Mouse (Mus musculus): ENCODE results near the gene Palld.

Palld gene

DNA sequence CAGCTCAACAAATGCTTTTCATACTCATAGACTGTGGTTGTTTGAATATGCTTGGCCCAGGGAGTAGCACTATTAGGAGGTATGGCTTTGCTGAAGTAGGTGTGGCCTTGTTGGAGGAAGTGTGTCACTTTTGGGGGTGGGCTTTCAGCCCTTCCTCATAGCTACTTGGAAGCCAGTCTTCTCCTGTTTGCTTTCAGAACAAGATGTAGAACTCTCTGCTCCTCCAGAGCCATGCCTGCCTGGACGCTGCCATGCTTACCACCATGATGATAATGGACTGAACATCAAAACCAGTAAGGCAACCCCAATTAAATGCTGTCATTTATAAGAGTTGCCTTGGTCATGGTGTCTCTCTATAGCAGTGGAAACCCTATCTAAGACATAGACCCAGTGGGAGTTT lies 217.2 kb downstream of the Palld start:
- DNase-seq (ENCODE audit: low spot score in 2 of 2) = no peak

DNA sequence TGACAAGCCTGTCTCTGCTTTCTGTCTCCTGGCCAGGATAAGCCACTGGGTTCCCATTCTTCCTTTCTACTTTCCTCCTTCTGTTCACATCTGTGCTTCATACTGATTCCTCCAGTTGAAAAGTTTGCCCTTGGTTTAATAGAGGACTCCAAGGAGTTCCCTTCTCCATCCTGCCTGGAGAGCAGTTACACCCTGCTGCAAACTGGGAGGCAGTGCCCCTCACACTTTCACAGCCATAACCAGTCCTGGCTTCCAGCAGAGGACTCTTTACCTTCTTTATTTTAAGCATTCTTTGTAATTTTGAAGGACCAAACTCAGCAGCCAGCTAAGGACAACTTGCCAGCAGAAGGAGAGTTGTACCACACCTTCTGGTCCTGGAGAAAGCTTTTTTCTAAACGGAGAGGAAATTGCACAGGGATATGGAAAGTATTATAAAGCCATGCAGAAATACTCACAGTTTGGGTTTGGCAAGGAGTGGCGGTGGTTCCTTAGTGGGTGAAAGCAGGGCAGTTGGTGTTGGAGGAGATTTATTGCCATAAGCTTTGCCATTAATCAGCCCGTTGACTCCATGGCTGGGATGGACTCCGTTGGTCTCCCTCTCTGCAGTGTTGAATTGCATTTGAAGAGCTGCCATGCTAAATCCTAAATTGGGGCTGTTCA lies 218.1 kb downstream of the Palld start:
- no peak for DNase-seq (ENCODE audit: low spot score in 2 of 2)

DNA sequence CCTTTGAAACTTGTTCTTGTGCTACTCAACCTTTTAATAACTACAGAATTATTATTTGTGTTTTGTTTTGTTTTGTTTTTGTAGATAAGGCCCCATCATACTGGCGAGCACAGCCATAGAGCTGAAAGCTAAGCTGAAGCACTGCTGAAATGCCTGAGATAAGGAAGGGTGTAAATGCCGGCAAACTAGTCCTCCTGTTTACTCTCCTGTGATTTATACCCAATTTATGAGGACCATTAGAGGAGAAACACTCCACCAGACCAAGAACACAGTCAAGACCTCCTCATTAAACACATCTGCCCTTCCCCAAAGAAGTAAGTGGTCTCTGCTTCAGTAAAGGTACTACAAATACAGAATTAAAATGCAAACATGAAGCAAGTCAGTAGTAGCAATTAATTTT lies 219.6 kb downstream of the Palld start:
- no peak for DNase-seq (ENCODE audit: low spot score in 2 of 2)

- no peak for DNase-seq (ENCODE audit: low spot score in 2 of 2)
These were observed 221.3 kb downstream of the Palld start for GRCm38 (mm10) chr8:61681217-61681616.

DNA sequence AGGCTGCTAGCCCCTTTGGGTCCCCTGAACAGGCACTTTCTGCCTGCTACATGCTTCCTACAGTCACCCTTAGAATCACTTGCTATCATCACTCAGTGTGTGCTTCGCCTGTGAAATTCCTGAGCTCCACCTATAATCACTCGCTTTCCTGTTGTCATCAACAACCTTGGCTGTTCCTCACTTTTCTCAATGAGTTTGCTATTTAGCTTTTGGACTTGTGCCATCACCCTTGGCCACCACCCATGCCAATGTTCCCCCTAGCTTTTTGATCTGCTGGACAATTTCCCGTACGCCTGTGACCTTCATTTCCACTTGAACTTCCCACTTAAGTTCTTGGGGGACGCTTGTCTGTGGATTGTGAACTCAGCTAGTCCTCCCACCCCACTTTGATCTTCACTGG lies 225.3 kb downstream of the Palld start:
- DNase-seq (ENCODE audit: low spot score in 2 of 2) = no peak

DNA sequence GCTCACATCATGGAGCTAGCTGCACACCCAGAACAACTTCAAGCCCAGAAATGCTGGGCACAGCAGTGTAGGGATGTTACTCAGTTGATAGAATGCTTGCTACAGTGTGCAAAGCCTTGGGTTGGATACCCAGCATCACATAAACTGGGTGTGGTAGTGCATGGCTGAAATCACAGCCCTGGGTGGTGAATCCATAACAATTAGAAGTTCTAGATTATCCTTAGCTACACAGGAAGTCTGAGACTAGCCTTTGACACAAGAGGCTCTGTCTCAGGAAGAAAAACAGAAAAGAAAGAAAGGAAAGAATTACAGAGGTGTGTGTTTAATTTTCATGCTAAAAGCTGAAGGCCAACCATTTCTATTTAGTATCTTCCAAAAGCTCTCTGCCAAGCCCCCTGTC lies 231.3 kb downstream of the Palld start:
- DNase-seq (ENCODE audit: low spot score in 2 of 2) = no peak

GRCm38 (mm10) chr8:61670376-61670775 lies 232.1 kb downstream of the Palld start:
- no peak for DNase-seq (ENCODE audit: low spot score in 2 of 2)

DNA sequence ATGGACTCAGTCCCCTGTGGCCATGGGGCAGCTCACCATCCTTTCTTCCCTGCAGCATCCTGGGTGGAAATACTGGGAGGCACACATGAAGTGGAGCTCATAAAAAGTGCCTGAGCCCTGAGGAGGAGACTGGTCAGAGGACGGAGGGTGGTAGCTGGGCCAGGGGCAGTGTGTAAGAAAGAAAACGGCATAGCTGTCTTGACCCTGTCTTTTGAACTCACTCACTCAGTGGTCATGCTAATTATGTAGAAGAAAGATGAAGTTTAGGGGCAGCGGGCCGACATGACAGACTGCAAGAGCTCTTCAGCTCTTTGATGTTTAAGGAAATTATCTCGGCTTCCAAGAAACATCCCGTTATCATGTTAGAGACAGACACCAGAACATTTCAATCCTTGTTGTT lies 235.6 kb downstream of the Palld start:
- DNase-seq (ENCODE audit: low spot score in 2 of 2) = no peak

DNA sequence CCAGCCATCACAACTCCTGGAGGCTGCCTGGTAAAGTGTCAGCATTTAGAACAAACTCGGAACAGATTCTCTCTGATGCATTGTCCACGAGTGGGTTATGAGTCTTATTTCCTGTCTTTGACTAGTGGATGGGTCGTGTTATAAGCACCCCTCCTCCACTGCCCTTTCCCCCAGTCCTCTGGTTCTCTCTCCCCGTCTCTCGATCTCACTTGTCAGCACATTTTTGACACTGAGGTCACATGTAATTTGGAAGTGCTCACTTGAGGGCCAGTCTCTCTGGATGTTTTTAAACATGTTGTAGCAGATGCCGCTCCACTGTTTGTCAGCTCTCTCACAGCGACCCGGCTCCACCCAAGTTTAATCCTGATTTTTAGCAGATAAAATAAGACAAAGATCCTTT lies 237.5 kb downstream of the Palld start:
- no peak for DNase-seq (ENCODE audit: low spot score in 2 of 2)

DNA sequence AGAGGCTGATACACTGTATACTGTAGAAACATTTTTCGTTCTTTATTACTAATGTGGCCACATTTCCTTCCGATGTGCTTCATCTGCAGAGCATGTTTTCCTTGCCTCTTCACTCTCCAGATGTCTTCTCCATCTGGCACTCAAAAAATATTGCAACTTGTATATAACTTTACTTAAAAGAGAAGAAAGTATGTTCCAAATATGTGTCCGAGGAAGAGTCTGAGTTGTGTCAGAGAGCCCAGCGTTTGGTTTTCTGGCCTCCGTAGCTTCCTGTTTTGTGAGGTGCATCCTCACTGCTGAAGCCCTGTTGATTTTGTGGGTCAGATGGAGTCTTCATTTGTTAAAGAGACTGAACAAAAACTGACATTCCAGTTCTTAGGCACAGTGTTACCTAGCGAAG lies 238.3 kb downstream of the Palld start:
- DNase-seq (ENCODE audit: low spot score in 2 of 2) = no peak

DNA sequence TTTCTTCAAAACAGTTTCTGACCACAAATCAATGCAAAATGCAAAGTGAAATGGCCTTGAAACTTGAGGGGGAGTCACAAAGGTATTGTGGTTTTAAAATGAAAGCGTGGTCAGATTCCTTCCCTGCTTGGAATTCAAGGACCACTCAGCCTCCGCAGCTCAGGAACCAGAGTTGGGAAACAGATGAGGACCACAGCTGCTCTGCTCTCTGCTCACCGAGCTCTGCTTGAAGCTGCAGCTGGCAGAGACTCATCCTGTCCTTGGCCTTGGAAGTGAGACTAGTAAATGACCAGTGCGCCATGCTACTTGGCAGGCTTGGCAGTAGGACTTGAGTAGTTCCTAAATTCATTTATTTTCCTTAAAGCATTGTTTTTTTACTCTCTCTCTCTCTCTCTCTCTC lies 239.7 kb downstream of the Palld start:
- DNase-seq (ENCODE audit: low spot score in 2 of 2) = no peak

GRCm38 (mm10) chr8:61661611-61662010 lies 240.9 kb downstream of the Palld start:
- no peak for DNase-seq (ENCODE audit: low spot score in 2 of 2)

DNA sequence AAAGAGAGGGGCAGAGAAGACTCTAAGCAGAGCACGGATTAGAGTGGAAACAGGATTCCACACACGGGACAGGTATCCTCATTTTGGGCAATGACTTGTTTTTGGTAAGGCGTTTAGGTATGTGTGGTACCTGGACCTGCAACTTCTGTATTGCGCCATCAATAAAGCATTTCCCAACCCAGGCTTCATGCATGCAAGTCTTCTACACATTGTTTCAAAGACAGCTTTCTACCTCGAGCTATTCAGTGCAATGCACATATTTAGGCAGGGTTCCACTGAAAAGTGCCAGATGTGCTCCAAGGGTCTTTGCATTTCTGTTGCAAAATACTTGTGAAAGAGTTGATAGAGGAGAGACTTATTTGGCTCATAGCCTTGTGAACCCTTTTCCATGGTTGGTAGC lies 241.5 kb downstream of the Palld start:
- no peak for DNase-seq (ENCODE audit: low spot score in 2 of 2)

DNA sequence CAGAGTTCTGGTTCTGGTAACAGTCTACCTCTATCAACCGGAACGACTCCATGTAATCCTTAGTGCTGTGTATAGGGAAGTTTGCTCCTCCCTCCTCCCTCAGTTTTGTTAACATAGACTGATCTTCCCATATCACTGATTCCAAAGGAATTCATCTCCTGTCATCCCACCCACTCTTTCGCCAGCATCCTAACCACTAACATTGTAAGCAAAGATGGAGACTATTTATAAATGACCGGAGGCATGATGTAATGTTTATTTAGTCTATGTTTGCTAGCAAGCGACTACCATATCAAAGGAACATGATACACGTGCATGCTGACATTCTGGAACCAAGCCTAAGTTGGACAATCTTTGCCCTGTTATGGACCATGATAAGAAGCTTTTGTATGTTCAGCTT lies 250.5 kb downstream of the Palld start:
- DNase-seq (ENCODE audit: low spot score in 2 of 2) = no peak

DNA sequence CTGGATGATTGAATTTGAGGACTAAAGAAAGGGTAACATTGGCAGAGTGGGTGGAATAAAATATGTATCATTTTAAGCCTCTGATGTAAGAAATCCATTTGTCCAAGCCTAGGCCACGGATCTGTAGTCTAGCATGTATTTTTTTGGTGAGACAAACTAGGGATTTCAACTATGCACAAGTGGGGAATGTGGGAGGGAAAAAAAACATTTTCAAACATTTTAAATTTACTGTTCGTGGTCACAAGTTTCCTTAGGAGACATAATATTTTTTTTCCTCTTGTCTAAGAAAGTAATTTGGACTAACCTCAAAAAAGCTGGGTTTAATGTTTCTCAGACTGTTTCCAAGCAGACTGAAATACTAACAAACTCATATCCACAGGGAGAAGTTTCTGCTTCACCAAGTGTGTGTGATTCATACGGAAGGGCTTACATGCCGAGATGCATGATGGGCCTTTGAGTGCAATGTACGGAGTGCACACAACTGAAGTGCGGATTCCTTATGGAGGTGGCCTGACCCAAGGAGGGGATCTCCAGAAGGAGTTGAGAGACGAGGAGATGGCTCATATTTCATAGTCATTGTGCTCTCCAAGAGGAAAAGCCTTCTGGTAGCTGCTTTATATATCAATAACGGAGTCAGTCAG lies 256.2 kb downstream of the Palld start:
- no peak for DNase-seq (ENCODE audit: low spot score in 2 of 2)

DNA sequence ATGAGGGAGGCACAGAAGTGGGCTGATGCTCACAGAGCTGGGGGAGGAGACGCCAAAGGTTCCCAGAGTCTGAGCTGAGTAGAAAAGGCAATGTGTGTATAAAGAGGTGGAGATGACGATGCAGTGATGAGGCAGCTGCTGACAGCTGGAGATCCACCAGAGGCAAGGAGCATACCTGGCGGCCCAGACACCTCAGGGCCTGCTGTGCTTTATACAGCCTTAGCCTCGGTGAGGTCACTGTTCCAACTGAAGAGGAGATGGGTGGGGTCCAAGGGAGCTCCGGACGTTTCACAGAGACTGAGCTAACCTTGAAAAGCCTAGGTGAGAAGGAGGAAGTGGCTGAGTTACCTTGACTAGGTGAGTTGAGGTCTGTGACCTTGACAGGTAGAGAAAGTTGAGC lies 256.8 kb downstream of the Palld start:
- no peak for DNase-seq (ENCODE audit: low spot score in 2 of 2)

DNA sequence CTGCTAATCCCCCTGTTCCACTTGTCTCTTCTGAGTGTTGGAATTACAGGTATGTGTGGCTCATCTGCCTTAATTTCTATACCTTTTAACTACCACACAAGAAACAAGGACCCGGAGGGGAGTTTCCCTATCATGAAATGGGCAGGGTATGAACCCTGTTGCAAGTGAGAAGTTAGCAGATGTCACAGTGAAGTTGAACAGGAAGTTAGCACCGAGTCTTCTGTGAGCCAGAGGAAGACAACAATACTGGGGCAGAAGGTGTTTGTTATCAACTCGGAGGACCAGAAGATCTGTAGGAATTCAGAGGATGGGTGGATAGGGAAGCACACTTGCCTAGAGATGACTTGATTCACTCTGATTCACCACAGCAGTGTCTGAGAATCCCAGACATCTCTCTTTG lies 259.3 kb downstream of the Palld start:
- DNase-seq (ENCODE audit: low spot score in 2 of 2) = no peak

GRCm38 (mm10) chr8:61642358-61642847 lies 260.1 kb downstream of the Palld start:
- no peak for DNase-seq (ENCODE audit: low spot score in 2 of 2)

DNA sequence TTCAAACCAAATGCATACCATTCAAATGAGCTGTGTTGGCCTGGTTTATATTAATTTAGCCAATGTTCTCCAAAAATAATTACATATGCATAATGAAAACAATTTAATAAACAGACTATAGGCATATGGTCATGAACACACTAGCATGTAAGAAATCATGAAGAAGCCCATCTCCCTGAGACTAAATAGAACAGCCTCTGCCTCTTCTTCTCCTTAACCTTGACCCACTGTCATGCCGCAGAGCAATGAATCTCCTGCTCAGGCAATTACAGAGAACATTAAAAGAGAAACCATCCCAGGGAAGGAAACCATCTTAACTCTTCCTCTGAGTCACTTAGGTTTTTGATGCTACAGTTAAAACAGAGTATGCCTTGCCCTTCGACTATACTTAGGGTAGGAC lies 262.9 kb downstream of the Palld start:
- no peak for DNase-seq (ENCODE audit: low spot score in 2 of 2)

GRCm38 (mm10) chr8:61639008-61639407 lies 263.5 kb downstream of the Palld start:
- no peak for DNase-seq (ENCODE audit: low spot score in 2 of 2)

DNA sequence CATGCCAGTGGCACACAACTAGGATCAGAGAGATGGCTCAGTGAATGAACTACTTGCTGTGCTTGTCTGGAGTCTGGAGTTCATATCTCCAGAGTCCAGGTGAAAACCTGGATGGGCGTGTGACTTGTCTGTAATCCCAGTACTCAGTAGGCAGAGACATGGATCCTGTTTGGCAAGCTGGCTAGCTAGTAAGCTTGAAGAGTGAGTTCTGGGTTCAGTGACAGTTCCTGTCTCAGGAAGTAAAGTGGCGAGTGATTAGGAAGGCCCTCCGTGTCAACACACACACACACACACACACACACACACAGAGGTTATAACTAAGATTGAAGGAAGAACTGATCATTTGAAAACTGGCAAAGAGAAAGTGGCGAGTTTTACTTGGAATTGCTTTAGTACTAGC lies 264.8 kb downstream of the Palld start:
- DNase-seq (ENCODE audit: low spot score in 2 of 2) = no peak

GRCm38 (mm10) chr8:61634811-61635210 lies 267.7 kb downstream of the Palld start:
- no peak for DNase-seq (ENCODE audit: low spot score in 2 of 2)

DNA sequence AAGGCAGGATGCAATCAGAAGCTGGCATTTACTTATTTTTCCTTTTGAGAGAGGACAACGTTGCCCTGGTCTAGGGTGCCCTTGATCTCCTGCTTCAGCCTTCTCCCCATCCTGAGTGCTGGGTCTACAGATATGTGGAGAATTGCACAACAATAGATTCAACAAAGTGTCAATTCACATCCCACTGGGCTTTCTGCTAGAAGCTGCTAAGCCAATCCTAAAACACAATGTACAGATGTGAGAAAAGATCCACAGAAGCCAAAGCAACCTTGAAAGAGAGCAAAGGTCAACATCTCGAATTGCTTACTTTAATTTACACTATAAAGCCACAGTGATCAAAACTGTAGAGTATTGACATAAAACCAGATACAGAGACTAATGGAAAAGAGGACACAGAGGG lies 270.2 kb downstream of the Palld start:
- no peak for DNase-seq (ENCODE audit: low spot score in 2 of 2)

GRCm38 (mm10) chr8:61629631-61629968 lies 272.9 kb downstream of the Palld start:
- DNase-seq (ENCODE audit: low spot score in 2 of 2) = no peak
